Mouse (Mus musculus): ENCODE results near the gene Atg2b. TPM values are rescaled to one million over a fixed set of nuclear protein-coding genes. Genes with fewer than 3 reads are reported as not detected.

Atg2b gene
- polyA plus RNA-seq, 1 experiment from 2014 or later = 17.7 TPM

DNA sequence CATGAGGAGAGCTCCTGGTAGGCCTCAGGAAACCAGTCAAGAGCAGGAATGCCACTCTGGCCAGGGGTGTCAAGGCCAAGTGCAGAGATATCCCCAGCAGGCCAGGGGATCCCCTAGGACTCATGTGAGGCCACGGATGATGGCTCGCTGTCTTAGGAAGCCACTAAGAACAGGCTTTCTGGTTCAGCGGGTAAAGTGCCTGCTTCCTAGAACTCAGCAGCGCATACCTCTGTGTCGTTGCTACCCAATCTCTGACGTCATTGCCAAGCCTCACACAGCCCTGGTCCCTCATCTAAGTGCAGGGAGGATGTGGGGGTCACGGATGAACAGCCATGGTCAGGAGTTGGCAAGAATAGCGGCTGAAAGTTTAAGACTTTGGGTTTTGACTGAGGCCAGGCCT, 87.9 kb downstream of the Atg2b start:
- no peak for TF ChIP-seq CTCF (IDR thresholded peaks at IDR 0.05; ENCODE audit: low read depth)
- Histone ChIP-seq H3K4me1 (ENCODE audit: insufficient read depth) (no peaks in the 10 kb centered on the region), H3K27ac (ENCODE audit: low read depth) (no peak overlapping the region), H3K9ac (no peak overlapping the region), H3K9me3 (ENCODE audit: low read depth, low read length) (no peaks in the 10 kb centered on the region), H3K4me2 (no peak overlapping the region), H3K4me3 (ENCODE audit: low read depth, low read length) (no peak overlapping the region), H3K36me3 (ENCODE audit: insufficient read depth) (no peaks in the 10 kb centered on the region), H3K27me3 (ENCODE audit: insufficient read depth, low read length) (no peaks in the 10 kb centered on the region)
- ATAC-seq (ENCODE audit: insufficient read depth) = no peak
- DNase-seq = no peak
- 86% methylated on average over 8 of the region's 8 CpGs for WGBS

DNA sequence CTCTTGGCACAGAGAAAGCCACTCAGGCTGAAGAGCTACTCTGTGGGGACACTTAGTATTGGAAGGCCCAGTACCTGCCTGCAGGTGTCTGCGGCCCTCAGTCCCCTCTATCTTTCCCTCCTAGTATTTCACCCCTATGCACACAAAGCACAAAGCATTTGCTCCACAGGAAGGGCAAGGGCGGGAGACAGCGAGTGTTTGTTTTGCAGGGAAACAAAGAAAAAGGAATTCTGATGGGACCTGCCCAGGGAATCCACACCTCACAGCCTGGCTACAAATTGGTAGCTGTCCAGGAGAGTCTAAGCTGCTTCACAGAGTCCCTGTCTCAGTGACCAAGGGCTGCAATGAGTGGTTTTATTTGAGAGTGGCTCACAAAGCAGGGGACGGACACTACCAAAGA, 91.5 kb downstream of the Atg2b start:
- Histone ChIP-seq H3K27ac (ENCODE audit: low read depth) (no peak overlapping the region), H3K4me3 (ENCODE audit: low read depth, low read length) (no peak overlapping the region), H3K9me3 (ENCODE audit: low read depth, low read length) (no peaks in the 10 kb centered on the region), H3K36me3 (ENCODE audit: insufficient read depth) (no peaks in the 10 kb centered on the region), H3K4me1 (ENCODE audit: insufficient read depth) (no peaks in the 10 kb centered on the region), H3K27me3 (ENCODE audit: insufficient read depth, low read length) (no peaks in the 10 kb centered on the region), H3K9ac (no peak overlapping the region), H3K4me2 (no peak overlapping the region)
- DNase-seq (no peak), ATAC-seq (ENCODE audit: insufficient read depth) (no peak)
- 61% methylated on average over 4 of the region's 4 CpGs for WGBS
- no peak for TF ChIP-seq CTCF (IDR thresholded peaks at IDR 0.05; ENCODE audit: low read depth)

GRCm38 (mm10) chr12:105592361-105592761, 92.7 kb downstream of the Atg2b start:
- Histone ChIP-seq H3K27ac (ENCODE audit: low read depth) (no peak overlapping the region), H3K9ac (no peak overlapping the region), H3K27me3 (ENCODE audit: insufficient read depth, low read length) (no peaks in the 10 kb centered on the region), H3K9me3 (ENCODE audit: low read depth, low read length) (no peaks in the 10 kb centered on the region), H3K4me1 (ENCODE audit: insufficient read depth) (no peaks in the 10 kb centered on the region), H3K36me3 (ENCODE audit: insufficient read depth) (no peaks in the 10 kb centered on the region), H3K4me3 (ENCODE audit: low read depth, low read length) (no peak overlapping the region), H3K4me2 (no peak overlapping the region)
- TF ChIP-seq CTCF (IDR thresholded peaks at IDR 0.05; ENCODE audit: low read depth) = no peak
- 96% methylated on average over 23 of the region's 23 CpGs for WGBS
- no peak for ATAC-seq (ENCODE audit: insufficient read depth)
- no peak for DNase-seq

DNA sequence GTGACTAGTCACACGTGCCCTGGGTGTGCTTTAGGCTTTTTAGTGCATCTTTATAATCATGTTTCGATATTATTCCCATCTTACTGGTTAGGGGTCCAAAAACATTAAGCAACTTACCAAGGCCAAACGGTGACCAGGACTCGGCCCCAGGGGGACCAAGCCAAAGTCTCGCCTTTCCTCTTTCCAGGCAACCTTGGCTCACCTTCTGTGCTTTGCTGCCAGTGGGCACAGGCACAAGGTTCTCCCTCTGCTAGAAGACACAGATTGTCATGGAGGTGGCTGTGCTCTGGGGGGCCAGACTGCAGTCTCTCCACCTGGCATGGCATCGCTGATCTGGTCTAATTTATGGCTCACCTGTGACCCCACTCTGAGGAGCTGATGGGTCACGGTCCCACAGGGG, 94.2 kb downstream of the Atg2b start:
- H3K9ac ChIP-seq = no peak overlapping the region
- H3K27ac ChIP-seq (ENCODE audit: low read depth) = no peak overlapping the region
- no peak overlapping the region for H3K4me2 ChIP-seq
- no peaks in the 10 kb centered on the region for H3K9me3 ChIP-seq (ENCODE audit: low read depth, low read length)
- no peak for DNase-seq
- ATAC-seq (ENCODE audit: insufficient read depth) = no peak
- H3K4me1 ChIP-seq (ENCODE audit: insufficient read depth) = no peaks in the 10 kb centered on the region
- no peak overlapping the region for H3K4me3 ChIP-seq (ENCODE audit: low read depth, low read length)
- H3K36me3 ChIP-seq (ENCODE audit: insufficient read depth) = no peaks in the 10 kb centered on the region
- no peaks in the 10 kb centered on the region for H3K27me3 ChIP-seq (ENCODE audit: insufficient read depth, low read length)
- TF ChIP-seq CTCF (IDR thresholded peaks at IDR 0.05; ENCODE audit: low read depth) = no peak
- 77% methylated on average over 7 of the region's 7 CpGs for WGBS

DNA sequence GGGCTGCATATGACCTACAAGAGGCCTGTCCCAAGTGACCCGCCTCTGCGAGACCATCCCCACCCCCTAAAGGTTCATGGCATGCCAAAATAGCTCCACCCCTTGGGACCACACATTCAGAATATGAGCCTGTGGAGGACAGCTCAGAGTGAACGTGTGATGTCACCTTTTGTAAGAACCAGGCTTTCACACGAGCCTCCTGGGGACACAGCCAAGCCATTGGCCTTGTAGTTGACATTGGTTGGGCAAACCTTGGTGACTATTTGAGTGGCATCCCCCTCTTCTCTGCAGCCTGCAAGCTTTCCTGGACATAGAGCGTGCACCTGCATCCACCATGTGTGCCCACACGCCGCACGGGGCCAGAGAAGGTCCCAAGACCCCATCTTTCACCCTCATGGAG, 97.5 kb downstream of the Atg2b start:
- ATAC-seq (ENCODE audit: insufficient read depth) = no peak

DNA sequence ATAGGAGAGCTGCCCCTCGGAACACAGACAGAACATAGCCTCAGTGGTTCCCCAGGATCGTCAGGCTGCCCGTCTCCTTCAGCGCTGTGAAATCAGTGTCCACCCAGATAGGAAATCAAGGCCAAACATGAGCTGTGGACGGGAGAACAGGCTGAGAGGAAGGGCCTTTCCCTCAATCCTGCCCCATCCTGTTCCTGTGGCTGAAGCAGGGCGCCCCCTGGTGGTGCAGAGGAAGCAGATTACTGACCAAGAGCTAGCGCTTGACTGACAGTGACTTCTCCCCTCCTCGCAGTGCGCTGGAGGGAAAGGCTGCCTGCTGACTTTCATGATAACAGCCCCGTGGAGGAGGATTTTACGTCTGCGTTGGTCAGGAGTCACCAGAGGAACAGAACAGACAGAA, 100.2 kb downstream of the Atg2b start:
- Histone ChIP-seq H3K4me1 (ENCODE audit: insufficient read depth) (peaks cover 9% of the 10 kb centered on the region; the same call in 1 of the 2 replicates), H3K9me3 (ENCODE audit: low read depth, low read length) (no peaks in the 10 kb centered on the region), H3K4me3 (ENCODE audit: low read depth, low read length) (no peak overlapping the region), H3K27me3 (ENCODE audit: insufficient read depth, low read length) (no peaks in the 10 kb centered on the region), H3K27ac (ENCODE audit: low read depth) (no peak overlapping the region), H3K9ac (no peak overlapping the region), H3K4me2 (no peak overlapping the region), H3K36me3 (ENCODE audit: insufficient read depth) (no peaks in the 10 kb centered on the region)
- TF ChIP-seq CTCF (IDR thresholded peaks at IDR 0.05; ENCODE audit: low read depth) = peak; percentile 99
- WGBS = 11% methylated on average over 12 of the region's 12 CpGs
- ATAC-seq (ENCODE audit: insufficient read depth) = peak; percentile 78
- peak; percentile 90 for DNase-seq

More for the DNA sequence above, 97.5 kb downstream of the Atg2b start:
- no peak for DNase-seq
- Histone ChIP-seq H3K4me3 (ENCODE audit: low read depth, low read length) (no peak overlapping the region), H3K9ac (no peak overlapping the region), H3K4me1 (ENCODE audit: insufficient read depth) (peaks cover 9% of the 10 kb centered on the region; the same call in 1 of the 2 replicates), H3K36me3 (ENCODE audit: insufficient read depth) (no peaks in the 10 kb centered on the region), H3K27ac (ENCODE audit: low read depth) (no peak overlapping the region), H3K27me3 (ENCODE audit: insufficient read depth, low read length) (no peaks in the 10 kb centered on the region), H3K9me3 (ENCODE audit: low read depth, low read length) (no peaks in the 10 kb centered on the region), H3K4me2 (no peak overlapping the region)
- WGBS = 76% methylated on average over 8 of the region's 8 CpGs
- TF ChIP-seq CTCF (IDR thresholded peaks at IDR 0.05; ENCODE audit: low read depth) = no peak

- H3K36me3 ChIP-seq (ENCODE audit: insufficient read depth) = no peaks in the 10 kb centered on the region
- peaks cover 9% of the 10 kb centered on the region; the same call in 1 of the 2 replicates for H3K4me1 ChIP-seq (ENCODE audit: insufficient read depth)
- H3K27me3 ChIP-seq (ENCODE audit: insufficient read depth, low read length) = no peaks in the 10 kb centered on the region
- no peak for TF ChIP-seq CTCF (IDR thresholded peaks at IDR 0.05; ENCODE audit: low read depth)
- H3K4me2 ChIP-seq = 0 out of 2 replicates have a peak overlapping the region, but pooled peaks have one; percentile 4
- 0 out of 2 replicates have a peak overlapping the region, but pooled peaks have one; percentile 12 for H3K27ac ChIP-seq (ENCODE audit: low read depth)
- DNase-seq = peak; percentile 56
- no peak overlapping the region for H3K4me3 ChIP-seq (ENCODE audit: low read depth, low read length)
- ATAC-seq (ENCODE audit: insufficient read depth) = peak; percentile 54
- H3K9ac ChIP-seq = no peak overlapping the region
- H3K9me3 ChIP-seq (ENCODE audit: low read depth, low read length) = no peaks in the 10 kb centered on the region
- WGBS = 12% methylated on average over 2 of the region's 2 CpGs
Measured at GRCm38 (mm10) chr12:105583484-105583883, 101.5 kb downstream of the Atg2b start.

- WGBS = 60% methylated on average over 9 of the region's 9 CpGs
- Histone ChIP-seq H3K4me1 (ENCODE audit: insufficient read depth) (peaks cover 9% of the 10 kb centered on the region; the same call in 1 of the 2 replicates), H3K9me3 (ENCODE audit: low read depth, low read length) (no peaks in the 10 kb centered on the region), H3K36me3 (ENCODE audit: insufficient read depth) (no peaks in the 10 kb centered on the region), H3K27me3 (ENCODE audit: insufficient read depth, low read length) (no peaks in the 10 kb centered on the region), H3K9ac (no peak overlapping the region), H3K4me2 (no peak overlapping the region), H3K4me3 (ENCODE audit: low read depth, low read length) (no peak overlapping the region), H3K27ac (ENCODE audit: low read depth) (no peak overlapping the region)
- DNase-seq (no peak), ATAC-seq (ENCODE audit: insufficient read depth) (no peak)
- no peak for TF ChIP-seq CTCF (IDR thresholded peaks at IDR 0.05; ENCODE audit: low read depth)
Measured at GRCm38 (mm10) chr12:105582486-105582885, 102.5 kb downstream of the Atg2b start.
